Mouse (Mus musculus): Measurements from ENCODE around the gene Cbx1.

The Cbx1 gene

DNA sequence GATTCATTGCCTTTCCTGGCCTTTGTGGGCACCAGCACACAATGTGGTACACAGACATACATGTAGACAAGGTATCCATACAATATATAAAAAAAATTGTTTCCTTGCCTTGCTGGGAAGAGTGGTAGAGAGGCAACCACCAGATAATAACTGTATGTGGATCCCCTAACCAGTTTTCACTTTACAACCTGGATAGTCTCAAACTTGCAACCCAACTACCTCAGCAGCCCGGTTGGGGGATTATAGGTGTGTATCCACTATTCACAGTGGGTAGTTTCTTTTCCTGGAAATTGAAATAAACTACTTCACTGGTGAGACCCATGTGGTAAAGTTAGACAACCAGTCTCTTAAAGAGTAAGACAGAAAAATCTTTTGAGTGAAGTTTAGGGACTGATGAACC, 27.6 kb downstream of the Cbx1 start:
- DNase-seq (ENCODE audit: low spot score) = no peak

GRCm38 (mm10) chr11:96816979-96817378, 28.1 kb downstream of the Cbx1 start:
- no peak for DNase-seq (ENCODE audit: low spot score)

DNA sequence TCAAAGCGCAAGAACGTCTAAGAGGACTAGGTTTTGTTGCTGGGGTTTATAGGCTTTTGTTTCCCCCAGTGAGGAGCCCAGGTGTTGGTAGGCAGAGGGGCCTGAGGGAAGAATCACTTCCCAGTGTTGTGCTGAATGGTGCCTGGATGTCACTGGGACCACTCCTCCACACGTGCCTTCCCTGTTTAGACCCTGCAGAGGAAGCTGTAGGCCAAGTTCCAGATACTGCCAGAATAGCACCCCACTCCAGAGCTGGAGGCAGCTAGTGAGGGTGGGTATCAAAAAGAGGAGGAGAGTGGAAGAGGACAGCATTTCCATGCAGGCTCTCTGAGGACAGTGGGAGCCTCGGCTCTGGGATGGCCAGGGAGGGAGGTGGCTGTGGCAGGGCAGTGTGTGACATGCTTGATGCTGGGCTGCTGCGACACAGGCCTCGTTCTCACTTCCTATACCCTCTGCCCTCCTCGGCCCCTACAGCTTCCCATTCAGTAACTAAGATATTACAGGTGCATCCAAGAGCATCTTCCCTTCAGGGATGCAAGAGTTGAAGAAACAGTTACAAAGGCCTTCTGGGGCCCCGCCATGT, 29.3 kb downstream of the Cbx1 start:
- no peak for DNase-seq (ENCODE audit: low spot score)

DNA sequence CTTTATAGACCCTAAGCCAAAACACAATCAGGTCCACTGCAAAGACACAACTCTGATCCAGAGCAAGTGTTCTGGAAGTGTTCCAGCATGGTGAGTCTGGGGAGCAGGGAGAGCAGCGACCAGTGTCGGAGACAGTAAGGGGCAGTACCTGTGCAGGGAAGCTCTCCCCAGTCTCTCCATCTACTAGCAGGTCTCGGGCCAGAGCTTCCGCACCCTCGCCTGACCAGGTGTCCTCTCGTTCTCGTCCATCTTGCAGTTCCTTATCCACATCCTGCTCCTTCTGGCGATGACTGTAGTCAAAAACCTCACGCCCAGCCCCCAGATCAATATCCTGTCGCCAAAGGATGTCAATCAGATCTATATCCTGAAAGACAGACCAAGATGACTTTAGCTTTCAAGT, 33.0 kb downstream of the Cbx1 start:
- DNase-seq (ENCODE audit: low spot score) = no peak

- no peak for DNase-seq (ENCODE audit: low spot score)
These were observed 33.9 kb downstream of the Cbx1 start for GRCm38 (mm10) chr11:96822675-96823470.

DNA sequence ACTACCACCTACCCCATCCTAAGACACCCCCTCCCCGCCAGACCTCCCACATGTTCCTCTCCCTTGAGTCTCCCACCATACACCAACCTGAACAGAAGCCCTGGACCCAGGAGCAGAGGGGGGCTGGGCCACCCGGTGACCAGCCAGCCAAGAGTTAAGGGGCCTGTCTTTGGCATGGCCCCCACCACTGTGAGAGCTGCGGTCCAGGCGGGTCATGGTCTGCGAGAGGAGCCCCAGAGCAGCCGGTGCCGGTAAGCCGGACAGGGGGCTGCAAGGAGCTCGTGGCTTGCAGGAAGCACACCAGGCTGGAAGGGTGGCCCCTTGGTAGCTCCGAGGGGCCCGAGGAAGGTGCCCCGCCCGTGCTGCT, 34.5 kb downstream of the Cbx1 start:
- no peak for DNase-seq (ENCODE audit: low spot score)

DNA sequence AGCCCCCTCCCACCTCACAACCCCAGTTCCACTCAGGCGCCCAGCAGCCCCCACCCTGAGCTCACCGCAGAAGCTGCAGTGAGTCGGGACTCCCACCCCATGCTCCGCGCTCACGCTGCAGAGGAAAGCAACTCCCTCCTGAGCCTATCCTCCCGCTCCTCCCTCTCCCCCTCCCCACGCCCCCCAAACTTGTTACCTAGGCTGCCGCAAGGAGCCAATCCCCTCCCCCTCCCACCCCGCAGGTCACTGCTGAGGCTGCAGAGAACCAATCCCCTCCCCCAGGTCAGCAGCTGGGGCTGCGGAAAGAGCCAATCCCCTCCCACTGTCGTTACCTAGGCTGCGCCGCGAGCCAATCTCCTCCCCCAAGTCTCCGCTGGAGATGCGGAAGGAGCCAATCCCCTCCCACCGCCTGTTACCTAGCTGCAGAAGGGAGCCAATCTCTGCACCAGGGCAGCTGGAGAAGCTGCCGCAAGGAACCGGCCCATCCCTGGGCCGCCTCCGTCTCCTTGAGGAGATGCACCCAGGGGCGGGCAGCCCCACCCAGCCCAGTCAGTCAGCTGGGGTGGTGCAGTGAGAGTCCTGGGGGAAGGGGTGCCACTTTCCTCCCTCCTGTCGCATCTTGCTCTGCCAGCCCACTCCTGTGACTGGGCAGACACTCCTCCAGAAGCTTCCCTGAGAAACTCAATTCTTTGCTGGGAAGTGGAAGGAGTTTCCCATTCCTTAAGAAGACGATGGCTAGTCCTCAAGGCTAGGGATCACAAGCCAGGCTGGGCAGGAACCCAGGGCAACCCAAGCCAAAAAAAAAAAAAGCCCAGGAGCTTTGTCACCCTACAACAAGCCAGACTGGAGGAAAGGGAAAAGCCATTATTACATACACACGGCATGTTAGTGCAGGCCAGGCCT, 35.2 kb downstream of the Cbx1 start:
- peak; percentile 39 for DNase-seq (ENCODE audit: low spot score)

DNA sequence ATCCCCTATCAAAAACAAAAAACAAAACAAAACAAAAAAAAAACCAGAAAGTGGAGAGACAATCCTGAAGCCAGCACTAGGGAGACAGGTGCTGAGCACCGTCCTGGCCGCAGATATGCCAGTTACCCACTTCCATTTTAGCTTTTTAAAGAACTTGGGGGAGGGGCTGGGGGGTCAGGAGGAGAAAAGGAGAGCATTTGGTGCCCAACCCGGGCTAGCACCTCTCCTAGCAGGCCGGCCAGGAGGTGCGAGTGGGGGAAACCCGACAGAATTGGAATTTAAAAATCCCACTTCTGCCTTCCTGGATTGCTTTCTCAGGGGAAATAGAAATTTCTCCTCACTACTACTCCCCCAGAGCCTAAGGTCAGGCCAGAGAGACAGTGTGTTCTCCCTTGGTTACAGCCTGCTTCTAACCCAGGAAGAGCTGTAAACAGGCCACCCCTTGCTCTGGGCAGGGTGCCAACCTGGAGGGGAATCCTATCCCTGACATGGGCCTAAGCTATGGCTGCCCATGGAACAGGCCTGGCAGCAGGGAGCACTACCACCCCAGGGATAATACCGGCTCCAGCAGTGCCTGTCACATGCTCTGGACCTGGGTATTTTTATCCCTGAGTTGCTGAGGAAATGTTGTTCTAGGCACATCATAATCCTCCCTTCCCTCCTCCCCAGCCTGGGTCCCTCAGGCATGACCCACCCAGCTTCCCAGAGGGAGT, 36.0 kb downstream of the Cbx1 start:
- no peak for DNase-seq (ENCODE audit: low spot score)

GRCm38 (mm10) chr11:96826481-96826880, 37.6 kb downstream of the Cbx1 start:
- no peak for DNase-seq (ENCODE audit: low spot score)

DNA sequence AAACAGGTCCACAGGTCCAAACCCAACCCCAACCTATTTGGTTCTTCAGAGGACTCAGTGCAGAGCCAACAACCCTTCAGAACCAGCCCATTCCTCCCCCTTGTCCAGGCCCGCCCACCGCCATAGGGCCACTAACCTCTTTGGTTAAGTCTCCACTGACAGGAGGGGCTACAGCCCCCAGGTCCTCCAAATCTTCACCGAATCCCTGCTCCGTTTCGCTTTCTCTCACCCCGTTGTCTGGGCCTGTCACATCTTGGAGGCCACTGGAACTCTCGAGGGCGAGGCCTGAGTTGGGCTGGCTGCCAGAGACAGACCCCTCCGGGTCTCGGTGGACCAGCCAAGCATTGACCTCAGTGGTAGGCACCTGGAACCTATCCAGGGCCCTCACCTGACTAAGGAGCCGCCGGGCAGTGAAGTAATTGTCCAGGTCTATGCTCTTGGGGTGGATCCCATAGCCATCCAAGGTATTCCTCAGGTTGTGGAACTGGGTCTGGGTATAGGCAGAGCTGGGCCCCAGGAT, 38.2 kb downstream of the Cbx1 start:
- DNase-seq (ENCODE audit: low spot score) = no peak

GRCm38 (mm10) chr11:96827917-96828316, 39.0 kb downstream of the Cbx1 start:
- no peak for DNase-seq (ENCODE audit: low spot score)

GRCm38 (mm10) chr11:96828881-96829280, 40.0 kb downstream of the Cbx1 start:
- DNase-seq (ENCODE audit: low spot score) = no peak

GRCm38 (mm10) chr11:96829403-96829812, 40.5 kb downstream of the Cbx1 start:
- DNase-seq (ENCODE audit: low spot score) = peak; percentile 61

GRCm38 (mm10) chr11:96829813-96830538, 41.0 kb downstream of the Cbx1 start, which contains the start of gene Nfe2l1:
Gene Nfe2l1, minus strand, starts transcription at chr11:96829968.
- peak; percentile 88 for DNase-seq (ENCODE audit: low spot score)

DNA sequence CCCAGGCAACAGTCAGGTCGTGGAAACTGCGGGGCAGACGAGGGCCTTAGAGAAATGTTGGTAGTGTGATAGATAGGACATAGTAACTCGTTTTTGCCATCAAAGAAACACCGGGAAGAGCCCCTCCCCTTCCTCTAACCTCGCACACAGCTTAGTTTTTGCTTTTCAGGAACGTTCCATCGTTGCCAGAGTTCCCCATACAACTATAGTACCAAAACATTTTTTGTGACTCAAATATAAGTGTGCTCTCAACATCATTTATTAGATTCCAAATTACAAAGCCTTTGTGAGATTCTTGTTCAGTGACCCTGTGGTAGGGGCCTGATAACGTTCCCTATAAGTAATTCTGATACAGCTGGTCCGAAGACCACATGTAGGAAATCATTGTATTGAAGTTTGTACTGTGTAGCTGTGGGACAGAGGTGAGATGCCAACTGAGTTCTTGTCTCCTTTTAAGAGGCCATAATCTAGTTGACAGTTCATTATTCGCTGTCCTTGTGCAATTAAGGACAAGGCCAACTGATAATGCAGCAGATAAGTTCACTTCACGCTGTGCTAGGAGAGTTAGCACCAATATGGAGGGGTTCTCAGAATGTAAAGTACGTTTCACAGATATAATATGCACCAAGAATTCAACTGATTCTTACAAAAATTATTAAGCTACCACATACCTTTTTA, 41.8 kb downstream of the Cbx1 start:
- DNase-seq (ENCODE audit: low spot score) = no peak

DNA sequence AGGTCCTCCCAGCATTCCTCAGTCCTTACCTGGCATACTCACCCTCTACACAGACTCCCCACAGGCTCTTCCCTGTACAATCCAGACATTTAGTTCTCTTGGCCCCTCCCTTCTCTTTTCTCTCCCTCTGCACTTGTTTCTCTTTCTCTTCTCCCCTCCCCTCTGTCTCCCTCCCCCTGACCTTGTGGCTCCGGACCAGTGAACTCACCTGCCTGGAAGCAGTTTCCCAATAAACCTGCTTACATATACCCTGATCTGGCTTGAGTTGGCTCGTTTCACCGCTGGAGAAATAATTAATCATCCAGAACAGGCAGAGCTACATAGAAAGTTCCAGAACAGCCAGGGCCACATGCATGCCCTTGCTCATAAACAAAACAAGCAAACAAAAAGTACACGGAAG, 42.6 kb downstream of the Cbx1 start:
- DNase-seq (ENCODE audit: low spot score) = no peak

GRCm38 (mm10) chr11:96832541-96832940, 43.6 kb downstream of the Cbx1 start:
- DNase-seq (ENCODE audit: low spot score) = no peak

- no peak for DNase-seq (ENCODE audit: low spot score)
These were observed 44.0 kb downstream of the Cbx1 start for GRCm38 (mm10) chr11:96832973-96833372.

- DNase-seq (ENCODE audit: low spot score) = no peak
These were observed 45.2 kb downstream of the Cbx1 start for GRCm38 (mm10) chr11:96834127-96834526.

GRCm38 (mm10) chr11:96837298-96837697, 48.4 kb downstream of the Cbx1 start:
- no peak for DNase-seq (ENCODE audit: low spot score)

DNA sequence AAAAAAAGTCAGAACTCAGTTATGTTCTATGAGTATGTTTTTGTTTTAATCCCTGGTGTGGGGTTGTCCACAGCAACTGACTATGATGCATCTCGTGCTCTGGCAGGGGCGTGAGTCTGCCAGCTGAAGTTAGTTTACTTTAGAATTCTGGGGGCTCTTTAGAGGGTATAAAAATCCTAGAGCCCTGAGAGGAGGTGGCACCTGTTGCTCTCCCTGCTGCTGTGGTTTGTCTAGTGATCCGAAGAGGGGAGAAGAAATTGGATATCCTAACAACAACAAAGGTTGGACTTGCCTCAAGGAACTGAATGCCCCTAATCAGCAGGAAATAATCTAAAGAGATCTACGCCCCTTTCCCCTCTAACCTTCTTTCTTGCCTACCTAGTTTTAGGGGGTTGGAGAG, 49.4 kb downstream of the Cbx1 start:
- no peak for DNase-seq (ENCODE audit: low spot score)
